Mouse (Mus musculus): ENCODE measurements around the gene Olfr631. TPM values are rescaled to one million over a fixed set of nuclear protein-coding genes. Genes with fewer than 3 reads are reported as not detected.
"Not testable (repeated sequence)": the region's sequence is repeated elsewhere in the genome, so short reads cannot be mapped to it uniquely, and the experiment has no call there.

Gene Olfr631
- not detected in 2 replicates for polyA plus RNA-seq (2016; fragmentation: Nextera tagmentation; extraction: Ambion mirVana)

DNA sequence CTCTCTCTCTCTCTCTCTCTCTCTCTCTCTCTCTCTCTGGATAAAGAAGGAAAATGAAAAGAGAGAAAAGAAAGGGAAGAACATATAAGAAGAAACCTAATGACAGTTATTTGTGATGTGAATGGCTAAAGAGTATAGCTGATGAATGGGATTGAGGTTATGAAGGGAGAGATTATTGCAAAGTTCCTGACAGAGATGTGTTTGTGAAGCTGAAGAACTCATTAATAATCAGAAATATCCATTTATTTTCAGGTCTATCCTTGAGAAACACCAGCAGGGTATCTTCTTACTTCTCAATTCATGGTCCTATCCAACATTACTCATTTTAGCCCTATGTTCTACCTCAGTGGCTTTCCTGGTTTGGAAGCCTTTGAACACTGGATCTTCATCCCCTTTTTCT, at the start of gene Olfr631:
Gene Olfr631, plus strand, starts transcription at position 301 of the 400 bp plus-strand sequence.
- H3K9me3 ChIP-seq (replicated peaks), result no peaks in the 10 kb centered on the region
- no peak within 1 kb of the TSS for H3K4me3 ChIP-seq
- H3K27me3 ChIP-seq (ENCODE audit: low read depth, poor library complexity, severe bottlenecking), result no peaks in the 10 kb centered on the region
- H3K36me3 ChIP-seq, result no peaks in the 10 kb centered on the region
- no peak within 1 kb of the TSS for H3K27ac ChIP-seq (replicated peaks)
- DNase-seq (ENCODE audit: low spot score), result no peak
- H3K4me1 ChIP-seq, result no peaks in the 10 kb centered on the region

DNA sequence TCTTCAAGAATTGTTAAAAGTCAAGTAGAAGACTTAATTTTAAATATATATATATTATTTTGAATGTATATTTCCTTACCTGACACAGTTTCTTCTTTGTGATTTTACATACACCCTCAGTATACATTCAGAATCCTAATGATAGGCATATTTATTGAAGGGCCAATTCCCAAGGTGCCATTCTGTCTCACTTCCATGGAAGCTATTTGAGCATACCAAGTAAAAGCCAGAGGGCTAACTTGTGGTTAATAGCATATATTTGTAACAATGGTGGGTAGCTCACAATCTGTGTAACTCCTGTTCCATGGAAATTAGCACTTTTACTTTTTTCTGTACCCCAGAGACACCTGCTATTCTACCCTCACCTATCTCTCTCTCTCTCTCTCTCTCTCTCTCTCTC, 42.5 kb upstream of the Olfr631 start, which contains the start of gene Olfr66:
Gene Olfr66, minus strand, starts transcription at position 101 of the 400 bp plus-strand sequence.
- Histone ChIP-seq H3K4me1 (no peaks in the 10 kb centered on the region), H3K4me3 (no peak within 1 kb of the TSS), H3K36me3 (no peaks in the 10 kb centered on the region), H3K27me3 (ENCODE audit: low read depth, poor library complexity, severe bottlenecking) (no peaks in the 10 kb centered on the region), H3K9me3 (replicated peaks) (no peaks in the 10 kb centered on the region), H3K27ac (replicated peaks) (no peak within 1 kb of the TSS)
- DNase-seq (ENCODE audit: low spot score), result no peak

DNA sequence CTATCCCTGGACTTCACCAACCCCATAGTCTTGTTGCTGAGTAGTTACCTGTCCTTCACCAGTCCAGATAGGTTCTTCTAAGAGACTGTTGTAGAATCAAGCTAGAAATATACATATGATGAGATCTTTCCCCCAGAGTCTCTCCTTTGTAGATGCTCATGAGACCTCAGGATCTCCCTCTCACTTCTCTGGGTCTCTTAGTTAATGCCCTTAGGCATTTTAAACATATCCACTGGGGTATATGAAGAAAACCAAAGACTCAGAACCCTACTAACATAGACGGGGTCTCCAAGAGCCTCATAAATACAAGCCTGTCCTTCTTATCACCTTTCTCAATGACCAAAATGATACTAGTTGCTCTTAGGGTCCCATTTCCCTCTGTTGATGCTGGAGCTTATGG, 34.2 kb upstream of the Olfr631 start, which contains the start of gene Olfr64:
Gene Olfr64, minus strand, starts transcription at position 101 of the 400 bp plus-strand sequence.
- Histone ChIP-seq H3K9me3 (replicated peaks) (no peaks in the 10 kb centered on the region), H3K27ac (replicated peaks) (no peak within 1 kb of the TSS), H3K4me1 (no peaks in the 10 kb centered on the region), H3K36me3 (no peaks in the 10 kb centered on the region), H3K4me3 (no peak within 1 kb of the TSS), H3K27me3 (ENCODE audit: low read depth, poor library complexity, severe bottlenecking) (no peaks in the 10 kb centered on the region)
- DNase-seq (ENCODE audit: low spot score), result no peak
- WGBS, result 78% methylated on average over 1 of the region's 1 CpGs

DNA sequence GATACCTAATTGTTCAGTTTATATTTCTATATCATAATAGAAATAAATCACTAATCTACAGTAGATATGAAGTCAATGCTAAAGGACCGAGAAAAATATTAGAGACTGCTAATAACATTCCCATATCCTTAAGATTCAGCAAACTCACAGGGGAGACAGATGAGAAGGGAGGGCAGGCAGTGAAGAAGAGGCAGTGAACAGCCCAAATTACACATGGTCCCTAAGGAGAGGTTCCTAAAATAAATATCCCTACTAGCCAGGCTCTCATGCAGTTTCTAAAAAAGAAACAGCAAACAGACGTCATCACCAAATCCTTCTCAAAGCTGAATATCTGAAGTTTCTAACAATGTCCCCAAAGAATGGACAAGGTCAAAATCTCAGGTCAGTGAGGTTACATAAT, 25.4 kb upstream of the Olfr631 start, which contains the start of gene Olfr65:
Gene Olfr65, plus strand, starts transcription at position 301 of the 400 bp plus-strand sequence.
- Histone ChIP-seq H3K27me3 (ENCODE audit: low read depth, poor library complexity, severe bottlenecking) (no peaks in the 10 kb centered on the region), H3K4me1 (no peaks in the 10 kb centered on the region), H3K27ac (replicated peaks) (no peak within 1 kb of the TSS), H3K36me3 (no peaks in the 10 kb centered on the region), H3K9me3 (replicated peaks) (no peaks in the 10 kb centered on the region), H3K4me3 (no peak within 1 kb of the TSS)
- WGBS, result 88% methylated on average over 2 of the region's 2 CpGs
- DNase-seq (ENCODE audit: low spot score), result no peak

DNA sequence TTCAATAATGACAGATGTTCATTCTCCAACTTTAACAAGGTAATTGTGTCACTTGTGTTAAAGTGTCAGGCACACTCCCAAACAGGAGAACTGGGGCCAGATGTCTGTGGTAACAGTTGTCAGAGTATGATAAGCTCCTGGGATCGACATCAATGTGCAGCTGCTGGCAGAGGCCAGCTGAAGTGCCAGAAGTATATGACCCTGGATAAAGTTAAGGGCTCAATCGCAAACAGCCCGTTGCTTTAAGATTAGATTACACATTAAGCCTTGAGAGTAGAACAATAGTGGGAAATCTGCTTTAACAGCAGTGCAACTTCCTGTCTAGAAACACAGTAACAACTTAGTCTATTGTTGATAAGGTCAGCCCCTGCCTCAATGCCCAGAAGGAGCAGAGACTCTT, 18.6 kb upstream of the Olfr631 start:
- no peak overlapping the region for H3K27ac ChIP-seq (replicated peaks)
- H3K36me3 ChIP-seq, result no peaks in the 10 kb centered on the region
- H3K4me3 ChIP-seq, result no peak overlapping the region
- no peaks in the 10 kb centered on the region for H3K9me3 ChIP-seq (replicated peaks)
- 52% methylated on average over 3 of the region's 3 CpGs for WGBS
- H3K27me3 ChIP-seq (ENCODE audit: low read depth, poor library complexity, severe bottlenecking), result no peaks in the 10 kb centered on the region
- no peak for DNase-seq (ENCODE audit: low spot score)
- no peaks in the 10 kb centered on the region for H3K4me1 ChIP-seq

DNA sequence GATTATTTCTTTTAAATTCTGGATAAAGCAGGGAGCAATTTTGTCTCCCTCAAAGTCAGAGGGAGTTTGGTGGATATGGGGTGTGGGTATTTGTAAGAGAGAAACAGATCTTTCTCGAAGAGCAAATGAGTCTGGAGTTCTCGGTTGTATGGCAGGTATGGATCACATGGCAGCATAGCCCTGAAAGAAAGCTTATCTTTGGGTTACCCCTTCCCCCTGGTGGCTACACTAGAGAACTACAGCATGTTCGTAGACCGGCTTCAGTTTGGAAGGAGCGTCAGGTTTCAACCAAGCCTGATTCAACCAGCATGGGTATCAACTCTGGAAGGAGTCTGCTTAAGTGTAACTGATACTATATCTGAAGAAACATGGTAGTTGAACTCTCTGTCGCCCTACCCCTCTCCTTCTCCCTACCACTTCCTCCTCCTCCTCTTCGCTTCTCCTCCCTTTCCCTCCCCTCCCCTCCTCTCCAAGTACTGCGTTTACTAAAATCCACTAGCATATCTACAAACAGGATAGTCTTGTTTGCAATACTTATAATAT, 15.6 kb upstream of the Olfr631 start:
- no peaks in the 10 kb centered on the region for H3K36me3 ChIP-seq
- no peak overlapping the region for H3K4me3 ChIP-seq
- no peaks in the 10 kb centered on the region for H3K4me1 ChIP-seq
- 49% methylated on average over 8 of the region's 8 CpGs for WGBS
- no peaks in the 10 kb centered on the region for H3K27me3 ChIP-seq (ENCODE audit: low read depth, poor library complexity, severe bottlenecking)
- no peaks in the 10 kb centered on the region for H3K9me3 ChIP-seq (replicated peaks)
- DNase-seq (ENCODE audit: low spot score), result peak; percentile 21
- no peak overlapping the region for H3K27ac ChIP-seq (replicated peaks)

DNA sequence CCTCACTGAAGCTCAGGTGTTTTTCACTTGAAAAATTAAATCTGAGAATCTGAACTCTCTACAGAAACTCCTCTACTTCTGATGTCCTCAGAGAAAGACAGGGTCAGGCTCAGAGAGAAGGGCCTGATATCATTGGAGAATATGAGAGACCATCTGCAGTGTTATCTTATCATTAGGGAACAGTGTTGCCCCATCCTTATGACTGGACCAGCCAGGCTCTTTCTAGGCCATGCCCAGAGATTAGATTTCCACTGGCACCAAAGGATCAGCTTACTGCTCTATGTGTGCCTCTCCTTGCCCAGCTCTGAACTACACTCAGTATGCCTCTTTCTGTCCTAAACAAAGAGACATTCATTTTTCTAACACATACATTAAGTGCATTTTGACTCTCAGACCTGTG, 13.3 kb upstream of the Olfr631 start:
- DNase-seq (ENCODE audit: low spot score), result no peak
- Histone ChIP-seq H3K4me1 (no peaks in the 10 kb centered on the region), H3K4me3 (no peak overlapping the region), H3K27ac (replicated peaks) (no peak overlapping the region), H3K27me3 (ENCODE audit: low read depth, poor library complexity, severe bottlenecking) (no peaks in the 10 kb centered on the region), H3K9me3 (replicated peaks) (no peaks in the 10 kb centered on the region), H3K36me3 (no peaks in the 10 kb centered on the region)

DNA sequence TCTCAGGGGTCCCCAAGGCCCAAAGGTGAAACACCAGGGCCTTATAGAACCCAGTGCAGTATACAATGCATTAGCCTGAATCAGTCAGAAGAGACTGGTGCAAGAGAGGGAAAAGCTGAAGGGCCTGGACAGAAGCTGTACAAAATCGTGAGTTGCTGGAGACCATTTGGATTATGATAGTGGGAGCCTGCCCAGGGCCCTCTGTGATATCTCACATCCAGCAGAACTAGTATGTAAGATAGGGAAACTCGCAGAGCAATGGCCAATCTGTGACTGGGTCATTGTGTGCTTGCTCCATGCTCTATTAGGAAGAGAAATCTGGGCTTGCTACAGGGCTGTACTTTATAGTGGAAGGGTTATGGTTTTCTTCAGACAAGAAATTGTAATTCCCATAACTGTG, 5.6 kb downstream of the Olfr631 start, which contains the start of gene Olfr632:
Gene Olfr632, plus strand, starts transcription at position 84 of the 400 bp plus-strand sequence.
- Histone ChIP-seq H3K27ac (replicated peaks) (no peak within 1 kb of the TSS), H3K4me1 (no peaks in the 10 kb centered on the region), H3K9me3 (replicated peaks) (no peaks in the 10 kb centered on the region), H3K36me3 (no peaks in the 10 kb centered on the region), H3K4me3 (no peak within 1 kb of the TSS), H3K27me3 (ENCODE audit: low read depth, poor library complexity, severe bottlenecking) (no peaks in the 10 kb centered on the region)
- no peak for DNase-seq (ENCODE audit: low spot score)
- WGBS, result 75% methylated on average over 2 of the region's 2 CpGs

DNA sequence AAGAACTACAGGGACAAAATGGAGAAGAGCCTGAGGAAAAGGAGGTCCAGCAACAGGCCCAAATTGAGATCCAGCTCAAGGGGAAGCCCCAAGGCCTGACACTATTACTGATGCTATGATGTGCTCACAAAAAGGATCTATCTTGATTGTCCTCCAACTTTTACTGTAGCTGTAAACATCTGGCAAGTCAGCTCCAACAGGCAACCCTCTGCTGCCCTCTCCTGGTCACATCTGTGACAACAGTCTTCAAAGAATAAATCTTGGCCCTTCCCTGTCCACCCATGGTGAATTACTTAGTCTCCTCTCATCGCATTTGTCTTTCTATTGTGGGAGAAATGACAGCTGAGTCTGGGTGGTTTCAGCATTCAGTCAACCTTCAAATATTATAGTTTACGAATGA, 14.1 kb downstream of the Olfr631 start:
- 25% methylated on average over 2 of the region's 2 CpGs for WGBS
- H3K27ac ChIP-seq (replicated peaks), result no peak overlapping the region
- H3K27me3 ChIP-seq (ENCODE audit: low read depth, poor library complexity, severe bottlenecking), result no peaks in the 10 kb centered on the region
- no peak overlapping the region for H3K4me3 ChIP-seq
- no peaks in the 10 kb centered on the region for H3K36me3 ChIP-seq
- no peaks in the 10 kb centered on the region for H3K9me3 ChIP-seq (replicated peaks)
- DNase-seq (ENCODE audit: low spot score), result peak; percentile 52
- no peaks in the 10 kb centered on the region for H3K4me1 ChIP-seq

DNA sequence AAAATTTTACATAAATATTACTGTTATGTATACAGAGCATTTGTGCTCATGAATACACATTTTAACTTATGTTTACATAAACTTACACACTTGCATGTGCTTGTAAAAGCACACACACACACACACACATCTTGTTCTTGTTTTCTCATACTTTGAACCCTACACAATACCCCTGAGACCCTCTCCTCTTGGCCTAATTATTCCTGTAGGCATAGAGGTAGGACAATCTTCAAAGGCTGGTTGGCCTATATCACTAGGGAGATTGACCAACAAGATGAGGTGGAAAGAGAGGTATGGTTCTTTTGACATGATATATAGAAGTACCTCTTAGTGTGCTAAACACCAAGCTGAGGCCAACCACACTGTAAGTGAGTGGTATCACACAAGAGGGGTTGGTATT, 15.5 kb downstream of the Olfr631 start, which contains the start of gene Olfr633:
Gene Olfr633, plus strand, starts transcription at position 301 of the 400 bp plus-strand sequence.
- DNase-seq (ENCODE audit: low spot score), result no peak
- Histone ChIP-seq H3K4me1 (no peaks in the 10 kb centered on the region), H3K27me3 (ENCODE audit: low read depth, poor library complexity, severe bottlenecking) (no peaks in the 10 kb centered on the region)

DNA sequence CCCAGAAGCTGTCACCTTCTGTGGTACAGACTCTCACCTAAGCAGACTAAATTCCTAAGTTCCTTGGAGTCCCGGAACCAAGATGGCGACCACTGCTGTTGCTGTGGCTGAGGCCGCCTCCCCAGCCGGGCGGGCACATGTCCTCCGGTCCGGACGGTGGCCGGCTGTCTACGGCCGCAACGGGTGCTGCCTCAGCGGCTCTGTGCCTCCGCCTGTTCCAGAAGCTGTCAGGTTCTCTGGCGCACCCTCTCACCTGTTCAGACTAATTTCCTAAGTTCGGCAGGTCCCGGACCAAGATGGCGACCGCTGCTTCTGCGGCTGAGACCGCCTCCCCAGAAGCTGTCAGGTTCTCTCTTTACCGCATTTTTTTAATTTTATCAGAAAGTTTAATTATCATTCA, 38.2 kb downstream of the Olfr631 start:
- H3K27me3 ChIP-seq (ENCODE audit: low read depth, poor library complexity, severe bottlenecking); H3K4me3 ChIP-seq; DNase-seq (ENCODE audit: low spot score); H3K4me1 ChIP-seq; H3K27ac ChIP-seq (replicated peaks); H3K9me3 ChIP-seq (replicated peaks); H3K36me3 ChIP-seq: not testable (repeated sequence)
- WGBS, result 95% methylated on average over 22 of the region's 22 CpGs

More for the DNA sequence above, 15.5 kb downstream of the Olfr631 start, which contains the start of gene Olfr633:
- Histone ChIP-seq H3K27ac (replicated peaks) (no peak within 1 kb of the TSS), H3K9me3 (replicated peaks) (no peaks in the 10 kb centered on the region), H3K4me3 (no peak within 1 kb of the TSS), H3K36me3 (no peaks in the 10 kb centered on the region)

DNA sequence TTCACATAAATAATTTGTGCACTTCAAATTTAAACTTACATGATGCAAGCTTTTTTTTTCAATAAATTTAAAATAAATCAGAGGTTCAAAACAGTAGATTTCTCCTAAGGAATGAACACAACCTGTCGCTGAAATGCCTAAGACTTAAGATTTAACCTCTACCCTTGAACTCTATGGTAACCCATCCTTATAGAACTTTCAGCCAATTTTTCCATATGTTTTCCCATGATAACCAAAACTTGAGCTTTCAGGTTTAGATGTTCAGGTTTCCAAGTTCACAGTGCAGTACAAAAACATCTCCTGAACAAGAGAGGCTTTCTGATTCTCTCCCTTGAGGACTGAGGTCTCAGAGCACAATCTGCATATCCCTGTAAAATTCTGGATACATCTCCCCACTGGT, 42.2 kb downstream of the Olfr631 start, which contains the start of gene Olfr635:
Gene Olfr635, plus strand, starts transcription at position 301 of the 400 bp plus-strand sequence.
- 80% methylated on average over 1 of the region's 1 CpGs for WGBS
- DNase-seq (ENCODE audit: low spot score), result no peak
- H3K4me1 ChIP-seq, result no peaks in the 10 kb centered on the region
- H3K27me3 ChIP-seq (ENCODE audit: low read depth, poor library complexity, severe bottlenecking), result no peaks in the 10 kb centered on the region
- H3K4me3 ChIP-seq, result no peak within 1 kb of the TSS
- H3K36me3 ChIP-seq, result no peaks in the 10 kb centered on the region
- no peaks in the 10 kb centered on the region for H3K9me3 ChIP-seq (replicated peaks)
- H3K27ac ChIP-seq (replicated peaks), result no peak within 1 kb of the TSS

DNA sequence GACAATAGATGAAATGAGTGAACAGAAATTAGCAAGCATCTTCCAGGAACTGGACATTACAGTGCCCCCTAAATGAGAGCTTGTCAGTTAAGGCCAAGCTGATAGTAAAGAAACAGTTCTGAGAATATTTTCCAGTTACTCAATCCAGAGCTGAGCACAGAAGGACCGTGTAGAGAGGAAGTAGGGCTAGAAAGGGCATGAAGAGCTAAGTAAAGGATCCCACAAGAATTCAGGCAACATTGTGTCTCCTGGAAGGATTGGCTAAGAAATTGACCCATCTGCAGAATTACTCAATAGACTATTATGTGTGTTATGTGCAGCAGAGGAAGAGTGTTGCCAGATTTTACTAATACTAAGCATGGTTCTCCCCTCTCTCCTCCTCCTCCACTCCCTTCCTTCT, 43.2 kb downstream of the Olfr631 start:
- WGBS, result 76% methylated on average over 1 of the region's 1 CpGs
- H3K4me3 ChIP-seq, result no peak overlapping the region
- DNase-seq (ENCODE audit: low spot score), result no peak

More for the DNA sequence above, 43.2 kb downstream of the Olfr631 start:
- Histone ChIP-seq H3K27me3 (ENCODE audit: low read depth, poor library complexity, severe bottlenecking) (no peaks in the 10 kb centered on the region), H3K36me3 (no peaks in the 10 kb centered on the region), H3K9me3 (replicated peaks) (no peaks in the 10 kb centered on the region), H3K27ac (replicated peaks) (no peak overlapping the region), H3K4me1 (no peaks in the 10 kb centered on the region)
